Mouse (Mus musculus) lung, embryonic 15.5 days (tissue): Measurements from ENCODE around the gene Fbxw9. TPM values are rescaled to one million over a fixed set of nuclear protein-coding genes. Genes with fewer than 3 reads are reported as not detected.
A peak's percentile ranks its signal among the peaks of the same experiment; 100 is the strongest.
"Not testable (repeated sequence)": the region's sequence is repeated elsewhere in the genome, so short reads cannot be mapped to it uniquely, and the experiment has no call there.

ENCODE experiments used
- ATAC-seq: fragments of 200-750 bp; cut with Nextera tagmentation; 2 replicates; pipeline ENCODE4 v1.8.0; 2017; ENCODE audit warnings: moderate number of reproducible peaks, borderline replicate concordance; ENCODE audit not compliant: low FRiP score, low TSS enrichment; ENCODE audit errors: extremely low read depth
- H3K27ac ChIP-seq: fragments of 300-500 bp; sonication (generic); 2 replicates; pipeline ENCODE4 v1.5.1; 2015; ENCODE audit warnings: moderate library complexity, mild to moderate bottlenecking, inconsistent platforms
- H3K27me3 ChIP-seq: fragments of 300-500 bp; sonication (generic); 2 replicates; pipeline ENCODE4 v1.6.1; 2015; ENCODE audit warnings: inconsistent platforms
- H3K36me3 ChIP-seq: fragments of 300-500 bp; sonication (generic); 2 replicates; pipeline ENCODE4 v1.6.1; 2015; ENCODE audit warnings: inconsistent platforms
- H3K4me1 ChIP-seq: fragments of 300-500 bp; sonication (generic); 2 replicates; pipeline ENCODE4 v1.6.1; 2015; ENCODE audit warnings: inconsistent platforms
- H3K4me2 ChIP-seq: fragments of 300-500 bp; sonication (generic); 2 replicates; pipeline ENCODE4 v1.6.1; 2015; ENCODE audit warnings: inconsistent platforms, mild to moderate bottlenecking, moderate library complexity
- H3K4me3 ChIP-seq: fragments of 300-500 bp; sonication (generic); 2 replicates; pipeline ENCODE4 v1.5.1; 2015; ENCODE audit warnings: mild to moderate bottlenecking, inconsistent platforms
- H3K9ac ChIP-seq: fragments of 300-500 bp; sonication (generic); 2 replicates; pipeline ENCODE4 v1.6.1; 2015; ENCODE audit warnings: inconsistent platforms
- H3K9me3 ChIP-seq: fragments of 300-500 bp; sonication (generic); 2 replicates; pipeline ENCODE4 v1.6.1; 2016; ENCODE audit warnings: inconsistent platforms
- WGBS: fragments of 180-500 bp; shearing (Covaris S2); methylation state at CpG from one replicate; pipeline ENCODE4 v1.1.7; 2015; 5-methylcytosine and 5-hydroxymethylcytosine counted together
- polyA plus RNA-seq: library from polyadenylated mRNA; unstranded; fragments of >200 nt; fragmentation: Nextera tagmentation; extraction: Ambion mirVana; gene quantifications from 2 replicates; pipeline ENCODE4 v1.2.1, GENCODE M21; 2015

The Fbxw9 gene
- polyA plus RNA-seq, 1 experiment from 2014 or later: 28.4 TPM

- no peak for ATAC-seq
- Histone ChIP-seq H3K27me3 (no peaks in the 10 kb centered on the region), H3K9me3 (no peaks in the 10 kb centered on the region), H3K27ac (no peak overlapping the region), H3K4me2 (no peak overlapping the region), H3K4me1 (peaks cover 18% of the 10 kb centered on the region), H3K4me3 (no peak overlapping the region), H3K36me3 (peaks cover 40% of the 10 kb centered on the region), H3K9ac (no peak overlapping the region)
- WGBS: 78% methylated on average over 10 of the region's 10 CpGs
Observed at GRCm38 (mm10) chr8:85074167-85074566, 14.3 kb downstream of the Fbxw9 start.

GRCm38 (mm10) chr8:85074617-85075016 lies 14.8 kb downstream of the Fbxw9 start:
- H3K4me1 ChIP-seq: peaks cover 18% of the 10 kb centered on the region
- H3K4me2 ChIP-seq: no peak overlapping the region
- ATAC-seq: no peak
- H3K27me3 ChIP-seq: no peaks in the 10 kb centered on the region
- H3K36me3 ChIP-seq: peaks cover 40% of the 10 kb centered on the region
- H3K27ac ChIP-seq: no peak overlapping the region
- no peak overlapping the region for H3K9ac ChIP-seq
- no peak overlapping the region for H3K4me3 ChIP-seq
- WGBS: 85% methylated on average over 10 of the region's 10 CpGs
- no peaks in the 10 kb centered on the region for H3K9me3 ChIP-seq

- 74% methylated on average over 9 of the region's 9 CpGs for WGBS
- Histone ChIP-seq H3K4me1 (peaks cover 14% of the 10 kb centered on the region), H3K27ac (no peak overlapping the region), H3K4me3 (no peak overlapping the region), H3K27me3 (no peaks in the 10 kb centered on the region), H3K9ac (no peak overlapping the region), H3K36me3 (peaks cover 40% of the 10 kb centered on the region), H3K4me2 (no peak overlapping the region), H3K9me3 (no peaks in the 10 kb centered on the region)
- ATAC-seq: no peak
Observed at GRCm38 (mm10) chr8:85076001-85076400, 16.1 kb downstream of the Fbxw9 start.

GRCm38 (mm10) chr8:85076993-85077392 lies 17.1 kb downstream of the Fbxw9 start:
- Histone ChIP-seq H3K4me1 (peaks cover 17% of the 10 kb centered on the region), H3K9ac (no peak overlapping the region), H3K4me3 (no peak overlapping the region), H3K4me2 (no peak overlapping the region), H3K27ac (no peak overlapping the region), H3K9me3 (no peaks in the 10 kb centered on the region), H3K27me3 (no peaks in the 10 kb centered on the region), H3K36me3 (peaks cover 40% of the 10 kb centered on the region)
- 0% methylated on average over 2 of the region's 2 CpGs for WGBS
- no peak for ATAC-seq

- H3K36me3 ChIP-seq: peaks cover 23% of the 10 kb centered on the region
- H3K4me2 ChIP-seq: peak overlapping the region; percentile 84
- peaks cover 23% of the 10 kb centered on the region for H3K4me1 ChIP-seq
- H3K9me3 ChIP-seq: no peaks in the 10 kb centered on the region
- no peaks in the 10 kb centered on the region for H3K27me3 ChIP-seq
- no peak for ATAC-seq
- H3K27ac ChIP-seq: 0 out of 2 replicates have a peak overlapping the region, but pooled peaks have one; percentile 89
- peak overlapping the region; percentile 74 for H3K4me3 ChIP-seq
- peak overlapping the region; percentile 83 for H3K9ac ChIP-seq
- WGBS: under 1% methylated on average over 25 of the region's 25 CpGs
Observed at GRCm38 (mm10) chr8:85080214-85080531, 20.3 kb downstream of the Fbxw9 start.

GRCm38 (mm10) chr8:85080532-85081215 lies 20.8 kb downstream of the Fbxw9 start, which contains the start of gene Wdr83os:
TSS of gene Wdr83os (plus strand) at chr8:85080740.
- Histone ChIP-seq H3K4me1 (peaks cover 23% of the 10 kb centered on the region), H3K9ac (peak within 1 kb of the TSS; percentile 83), H3K4me2 (peak within 1 kb of the TSS; percentile 84), H3K4me3 (peak within 1 kb of the TSS; percentile 74), H3K27ac (peak within 1 kb of the TSS; percentile 89), H3K36me3 (peaks cover 20% of the 10 kb centered on the region), H3K27me3 (no peaks in the 10 kb centered on the region), H3K9me3 (no peaks in the 10 kb centered on the region)
- 0% methylated on average over 30 of the region's 30 CpGs for WGBS
- peak; percentile 21; the same call in 1 of the 2 replicates for ATAC-seq

- peak; percentile 52 for ATAC-seq
- Histone ChIP-seq H3K36me3 (peaks cover 18% of the 10 kb centered on the region), H3K27ac (peak within 1 kb of the TSS; percentile 89), H3K4me3 (peak within 1 kb of the TSS; percentile 74), H3K9ac (peak within 1 kb of the TSS; percentile 83), H3K9me3 (no peaks in the 10 kb centered on the region), H3K27me3 (no peaks in the 10 kb centered on the region), H3K4me1 (peaks cover 23% of the 10 kb centered on the region), H3K4me2 (peak within 1 kb of the TSS; percentile 84)
- 3% methylated on average over 9 of the region's 9 CpGs for WGBS
Observed at GRCm38 (mm10) chr8:85081216-85081555, 21.3 kb downstream of the Fbxw9 start, which contains the start of gene Wdr83. TSS of gene Wdr83 (minus strand) at chr8:85081306.

GRCm38 (mm10) chr8:85082169-85082568 lies 22.3 kb downstream of the Fbxw9 start:
- ATAC-seq, H3K9ac ChIP-seq, H3K27me3 ChIP-seq, H3K27ac ChIP-seq, H3K4me3 ChIP-seq, H3K9me3 ChIP-seq: not testable (repeated sequence)
- peaks cover 23% of the 10 kb centered on the region for H3K4me1 ChIP-seq
- peaks cover 18% of the 10 kb centered on the region for H3K36me3 ChIP-seq
- WGBS: 88% methylated on average over 4 of the region's 4 CpGs
- peak overlapping the region; percentile 84; the same call in 1 of the 2 replicates for H3K4me2 ChIP-seq

GRCm38 (mm10) chr8:85083108-85083813 lies 23.4 kb downstream of the Fbxw9 start, which contains the start of gene Man2b1:
TSS of gene Man2b1 (plus strand) at chr8:85083270.
- H3K27ac ChIP-seq: 0 out of 2 replicates have a peak within 1 kb of the TSS, but pooled peaks have one; percentile 49
- peak; percentile 91 for ATAC-seq
- peak within 1 kb of the TSS; percentile 76 for H3K4me3 ChIP-seq
- peak within 1 kb of the TSS; percentile 68 for H3K9ac ChIP-seq
- peak within 1 kb of the TSS; percentile 93 for H3K4me2 ChIP-seq
- peaks cover 23% of the 10 kb centered on the region for H3K4me1 ChIP-seq
- WGBS: under 1% methylated on average over 30 of the region's 30 CpGs
- peaks cover 23% of the 10 kb centered on the region for H3K36me3 ChIP-seq
- no peaks in the 10 kb centered on the region for H3K9me3 ChIP-seq
- no peaks in the 10 kb centered on the region for H3K27me3 ChIP-seq

GRCm38 (mm10) chr8:85084633-85085032 lies 24.8 kb downstream of the Fbxw9 start:
- no peak overlapping the region for H3K9ac ChIP-seq
- peaks cover 23% of the 10 kb centered on the region for H3K4me1 ChIP-seq
- no peaks in the 10 kb centered on the region for H3K27me3 ChIP-seq
- no peak for ATAC-seq
- H3K36me3 ChIP-seq: peaks cover 29% of the 10 kb centered on the region
- no peak overlapping the region for H3K27ac ChIP-seq
- H3K4me3 ChIP-seq: no peak overlapping the region
- 88% methylated on average over 8 of the region's 8 CpGs for WGBS
- no peak overlapping the region for H3K4me2 ChIP-seq
- no peaks in the 10 kb centered on the region for H3K9me3 ChIP-seq

- Histone ChIP-seq H3K27ac (no peak overlapping the region), H3K9me3 (no peaks in the 10 kb centered on the region), H3K36me3 (peaks cover 32% of the 10 kb centered on the region), H3K9ac (no peak overlapping the region), H3K4me3 (no peak overlapping the region), H3K4me1 (peaks cover 23% of the 10 kb centered on the region), H3K4me2 (no peak overlapping the region), H3K27me3 (no peaks in the 10 kb centered on the region)
- ATAC-seq: no peak
- WGBS: 80% methylated on average over 3 of the region's 3 CpGs
Observed at GRCm38 (mm10) chr8:85086238-85086637, 26.4 kb downstream of the Fbxw9 start.

- no peaks in the 10 kb centered on the region for H3K27me3 ChIP-seq
- H3K4me2 ChIP-seq: no peak overlapping the region
- no peak overlapping the region for H3K4me3 ChIP-seq
- H3K9ac ChIP-seq: no peak overlapping the region
- ATAC-seq: no peak
- H3K27ac ChIP-seq: no peak overlapping the region
- 76% methylated on average over 2 of the region's 2 CpGs for whole genome bisulfite sequencing
- peaks cover 39% of the 10 kb centered on the region for H3K36me3 ChIP-seq
- H3K4me1 ChIP-seq: peaks cover 4% of the 10 kb centered on the region
- H3K9me3 ChIP-seq: no peaks in the 10 kb centered on the region
Observed at GRCm38 (mm10) chr8:85088771-85089170, 28.9 kb downstream of the Fbxw9 start.
